Mouse (Mus musculus): Measurements from ENCODE around the gene Brd4. TPM values are rescaled to one million over a fixed set of nuclear protein-coding genes. Genes with fewer than 3 reads are reported as not detected.

Brd4 gene
- polyA plus RNA-seq, 1 experiment: 85.6 TPM

- TF ChIP-seq CTCF (IDR thresholded peaks at IDR 0.05; ENCODE audit: borderline replicate concordance, extremely low read depth, insufficient read depth, insufficient read length): no peak
- TF ChIP-seq POLR2A (IDR thresholded peaks at IDR 0.05; ENCODE audit: borderline replicate concordance, extremely low read depth, insufficient read depth, insufficient read length, poor library complexity, severe bottlenecking): no peak
- DNase-seq (ENCODE audit: low read depth): no peak
Observed at GRCm38 (mm10) chr17:32165266-32165802, 119.2 kb downstream of the Brd4 start.

GRCm38 (mm10) chr17:32164780-32165179, 119.7 kb downstream of the Brd4 start:
- TF ChIP-seq CTCF (IDR thresholded peaks at IDR 0.05; ENCODE audit: borderline replicate concordance, extremely low read depth, insufficient read depth, insufficient read length) (no peak), POLR2A (IDR thresholded peaks at IDR 0.05; ENCODE audit: borderline replicate concordance, extremely low read depth, insufficient read depth, insufficient read length, poor library complexity, severe bottlenecking) (no peak)
- DNase-seq (ENCODE audit: low read depth): no peak

- no peak for TF ChIP-seq CTCF (IDR thresholded peaks at IDR 0.05; ENCODE audit: borderline replicate concordance, extremely low read depth, insufficient read depth, insufficient read length)
- TF ChIP-seq POLR2A (IDR thresholded peaks at IDR 0.05; ENCODE audit: borderline replicate concordance, extremely low read depth, insufficient read depth, insufficient read length, poor library complexity, severe bottlenecking): no peak
- peak; percentile 46 for DNase-seq (ENCODE audit: low read depth)
Observed at GRCm38 (mm10) chr17:32163910-32164650, 120.4 kb downstream of the Brd4 start.

GRCm38 (mm10) chr17:32162112-32162850, 122.2 kb downstream of the Brd4 start:
- DNase-seq (ENCODE audit: low read depth): peak; percentile 80
- TF ChIP-seq CTCF (IDR thresholded peaks at IDR 0.05; ENCODE audit: borderline replicate concordance, extremely low read depth, insufficient read depth, insufficient read length) (peak; percentile 81), POLR2A (IDR thresholded peaks at IDR 0.05; ENCODE audit: borderline replicate concordance, extremely low read depth, insufficient read depth, insufficient read length, poor library complexity, severe bottlenecking) (no peak)

- no peak for TF ChIP-seq POLR2A (IDR thresholded peaks at IDR 0.05; ENCODE audit: borderline replicate concordance, extremely low read depth, insufficient read depth, insufficient read length, poor library complexity, severe bottlenecking)
- TF ChIP-seq CTCF (IDR thresholded peaks at IDR 0.05; ENCODE audit: borderline replicate concordance, extremely low read depth, insufficient read depth, insufficient read length): no peak
Observed at GRCm38 (mm10) chr17:32160882-32161281, 123.6 kb downstream of the Brd4 start.

GRCm38 (mm10) chr17:32158841-32159240, 125.7 kb downstream of the Brd4 start:
- TF ChIP-seq POLR2A (IDR thresholded peaks at IDR 0.05; ENCODE audit: borderline replicate concordance, extremely low read depth, insufficient read depth, insufficient read length, poor library complexity, severe bottlenecking): no peak
- no peak for TF ChIP-seq CTCF (IDR thresholded peaks at IDR 0.05; ENCODE audit: borderline replicate concordance, extremely low read depth, insufficient read depth, insufficient read length)

More at GRCm38 (mm10) chr17:32160882-32161281, 123.6 kb downstream of the Brd4 start:
- no peak for DNase-seq (ENCODE audit: low read depth)

GRCm38 (mm10) chr17:32146718-32147117, 137.8 kb downstream of the Brd4 start:
- peak; percentile 56 for DNase-seq (ENCODE audit: low read depth)
- TF ChIP-seq CTCF (IDR thresholded peaks at IDR 0.05; ENCODE audit: borderline replicate concordance, extremely low read depth, insufficient read depth, insufficient read length): no peak
- no peak for TF ChIP-seq POLR2A (IDR thresholded peaks at IDR 0.05; ENCODE audit: borderline replicate concordance, extremely low read depth, insufficient read depth, insufficient read length, poor library complexity, severe bottlenecking)

More at GRCm38 (mm10) chr17:32158841-32159240, 125.7 kb downstream of the Brd4 start:
- DNase-seq (ENCODE audit: low read depth): no peak

Other genes starting within 250 kb of the Brd4 start
- gene Rrp1b, start 248.6 kb downstream of the Brd4 start, polyA plus RNA-seq (2012; rRNA removed): 22.9 and 30.1 TPM in 2 replicates
- gene Hsf2bp, start 248.4 kb downstream of the Brd4 start, polyA plus RNA-seq (2012; rRNA removed): 0.49 and 0.55 TPM in 2 replicates
- gene Notch3, start 117.9 kb downstream of the Brd4 start, polyA plus RNA-seq (2012; rRNA removed): 27.6 and 33.0 TPM in 2 replicates
- gene Ephx3, start 95.2 kb downstream of the Brd4 start, polyA plus RNA-seq (2012; rRNA removed): 0.31 and 0.34 TPM in 2 replicates
- 103 and 120 TPM in 2 replicates for gene Akap8, start 36.5 kb upstream of the Brd4 start, polyA plus RNA-seq (2012; rRNA removed)
- gene Akap8l, start 65.9 kb upstream of the Brd4 start, polyA plus RNA-seq (2012; rRNA removed): 189 and 209 TPM in 2 replicates
- 84.1 and 102 TPM in 2 replicates for gene Wiz, start 104.7 kb upstream of the Brd4 start, polyA plus RNA-seq (2012; rRNA removed)
- gene Rasal3, start 118.9 kb upstream of the Brd4 start, polyA plus RNA-seq (2012; rRNA removed): 0.63 and 0.82 TPM in 2 replicates
- 0.05 TPM in 1 of 2 replicates, not detected in the other for gene Pglyrp2, start 139.4 kb upstream of the Brd4 start, polyA plus RNA-seq (2012; rRNA removed)
- 0.59 and 0.62 TPM in 2 replicates for gene Cyp4f39, start 168.0 kb upstream of the Brd4 start, polyA plus RNA-seq (2012; rRNA removed)
- gene Cyp4f17, start 221.3 kb upstream of the Brd4 start, polyA plus RNA-seq (2012; rRNA removed): 13.4 and 14.5 TPM in 2 replicates

Measured in brain, embryonic 14.5 days (tissue).